Mouse (Mus musculus) heart, embryonic 15.5 days (tissue): ENCODE measurements at regions not wholly inside any gene's neighbourhood (a gene's known extent, or its start where the extent isn't known, plus 50 kb on each side); places are given as distances from the start of the nearest gene placed in this dataset.

Experiments
- ATAC-seq: fragments of 200-750 bp; cut with Nextera tagmentation; replicated peaks from 2 replicates; pipeline ENCODE4 v1.8.0; 2017; ENCODE audit warnings: low read depth, moderate TSS enrichment; ENCODE audit not compliant: insufficient number of reproducible peaks, insufficient read depth, low FRiP score
- H3K27ac ChIP-seq: fragments of 300-500 bp; sonication (generic); 2 replicates; pipeline ENCODE4 v1.5.1; 2015; ENCODE audit warnings: mild to moderate bottlenecking, inconsistent platforms
- H3K27me3 ChIP-seq: fragments of 300-500 bp; sonication (generic); 2 replicates; pipeline ENCODE4 v1.6.1; 2015; ENCODE audit warnings: inconsistent platforms
- H3K36me3 ChIP-seq: fragments of 300-500 bp; sonication (generic); 2 replicates; pipeline ENCODE4 v1.6.1; 2015; ENCODE audit warnings: mild to moderate bottlenecking, inconsistent platforms
- H3K4me1 ChIP-seq: fragments of 300-500 bp; sonication (generic); replicated peaks from 2 replicates; pipeline ENCODE4 v1.6.1; 2015; ENCODE audit warnings: inconsistent platforms
- H3K4me2 ChIP-seq: fragments of 300-500 bp; sonication (generic); 2 replicates; pipeline ENCODE4 v1.6.1; 2015; ENCODE audit warnings: inconsistent platforms, mild to moderate bottlenecking, moderate library complexity
- H3K4me3 ChIP-seq: fragments of 300-500 bp; sonication (generic); 2 replicates; pipeline ENCODE4 v1.5.1; 2015; ENCODE audit warnings: mild to moderate bottlenecking, inconsistent platforms
- H3K9ac ChIP-seq: fragments of 300-500 bp; sonication (generic); 2 replicates; pipeline ENCODE4 v1.6.1; 2015; ENCODE audit warnings: mild to moderate bottlenecking, inconsistent platforms
- H3K9me3 ChIP-seq: fragments of 300-500 bp; sonication (generic); replicated peaks from 2 replicates; pipeline ENCODE4 v1.6.1; 2016; ENCODE audit warnings: inconsistent platforms
- WGBS: fragments of 180-500 bp; shearing (Covaris S2); methylation state at CpG from one replicate; pipeline ENCODE4 v1.1.7; 2015; ENCODE audit warnings: mixed read lengths; 5-methylcytosine and 5-hydroxymethylcytosine counted together

- Histone ChIP-seq H3K27ac (no peak overlapping the region), H3K4me3 (no peak overlapping the region), H3K36me3 (no peaks in the 10 kb centered on the region), H3K4me1 (no peaks in the 10 kb centered on the region), H3K9me3 (no peaks in the 10 kb centered on the region), H3K9ac (no peak overlapping the region), H3K4me2 (no peak overlapping the region), H3K27me3 (no peaks in the 10 kb centered on the region)
- ATAC-seq: no peak
- WGBS: 42% methylated on average over 6 of the region's 6 CpGs
Measured at GRCm38 (mm10) chr5:133935006-133935405, 164.5 kb upstream of the Castor2 start.

GRCm38 (mm10) chr5:133930101-133930500, 169.4 kb upstream of the Castor2 start:
- no peak overlapping the region for H3K4me3 ChIP-seq
- no peak for ATAC-seq
- H3K9me3 ChIP-seq: no peaks in the 10 kb centered on the region
- H3K36me3 ChIP-seq: no peaks in the 10 kb centered on the region
- no peaks in the 10 kb centered on the region for H3K27me3 ChIP-seq
- H3K4me1 ChIP-seq: no peaks in the 10 kb centered on the region
- H3K9ac ChIP-seq: no peak overlapping the region
- no peak overlapping the region for H3K4me2 ChIP-seq
- no peak overlapping the region for H3K27ac ChIP-seq
- WGBS: 76% methylated on average over 5 of the region's 5 CpGs

GRCm38 (mm10) chr5:133927054-133927453, 172.5 kb upstream of the Castor2 start:
- H3K27ac ChIP-seq: no peak overlapping the region
- H3K4me1 ChIP-seq: no peaks in the 10 kb centered on the region
- no peaks in the 10 kb centered on the region for H3K36me3 ChIP-seq
- H3K4me3 ChIP-seq: no peak overlapping the region
- ATAC-seq: no peak
- WGBS: 75% methylated on average over 5 of the region's 5 CpGs
- no peaks in the 10 kb centered on the region for H3K27me3 ChIP-seq
- H3K9me3 ChIP-seq: no peaks in the 10 kb centered on the region
- H3K9ac ChIP-seq: no peak overlapping the region
- H3K4me2 ChIP-seq: no peak overlapping the region

- ATAC-seq: no peak
- 26% methylated on average over 5 of the region's 5 CpGs for WGBS
- no peak overlapping the region for H3K9ac ChIP-seq
- no peaks in the 10 kb centered on the region for H3K9me3 ChIP-seq
- no peaks in the 10 kb centered on the region for H3K36me3 ChIP-seq
- H3K4me2 ChIP-seq: no peak overlapping the region
- no peaks in the 10 kb centered on the region for H3K27me3 ChIP-seq
- no peak overlapping the region for H3K27ac ChIP-seq
- H3K4me1 ChIP-seq: no peaks in the 10 kb centered on the region
- H3K4me3 ChIP-seq: no peak overlapping the region
Measured at GRCm38 (mm10) chr5:133925184-133925900, 174.2 kb upstream of the Castor2 start.

GRCm38 (mm10) chr5:133922181-133922580, 177.3 kb upstream of the Castor2 start:
- WGBS: 60% methylated on average over 1 of the region's 1 CpGs
- Histone ChIP-seq H3K9me3 (no peaks in the 10 kb centered on the region), H3K36me3 (no peaks in the 10 kb centered on the region), H3K9ac (no peak overlapping the region), H3K4me1 (no peaks in the 10 kb centered on the region), H3K27ac (no peak overlapping the region), H3K4me3 (no peak overlapping the region), H3K4me2 (no peak overlapping the region), H3K27me3 (no peaks in the 10 kb centered on the region)
- ATAC-seq: no peak

- no peak for ATAC-seq
Measured at GRCm38 (mm10) chr5:133915734-133916550, 183.6 kb upstream of the Castor2 start.

GRCm38 (mm10) chr5:133907442-133907841, 192.1 kb upstream of the Castor2 start:
- no peaks in the 10 kb centered on the region for H3K27me3 ChIP-seq
- no peaks in the 10 kb centered on the region for H3K4me1 ChIP-seq
- no peak overlapping the region for H3K27ac ChIP-seq
- H3K36me3 ChIP-seq: no peaks in the 10 kb centered on the region
- ATAC-seq: no peak
- 61% methylated on average over 3 of the region's 3 CpGs for WGBS
- no peaks in the 10 kb centered on the region for H3K9me3 ChIP-seq
- H3K9ac ChIP-seq: no peak overlapping the region
- no peak overlapping the region for H3K4me2 ChIP-seq
- no peak overlapping the region for H3K4me3 ChIP-seq

More at GRCm38 (mm10) chr5:133915734-133916550, 183.6 kb upstream of the Castor2 start:
- Histone ChIP-seq H3K27me3 (no peaks in the 10 kb centered on the region), H3K9me3 (no peaks in the 10 kb centered on the region), H3K9ac (no peak overlapping the region), H3K4me3 (no peak overlapping the region), H3K4me1 (no peaks in the 10 kb centered on the region), H3K27ac (no peak overlapping the region), H3K4me2 (no peak overlapping the region), H3K36me3 (no peaks in the 10 kb centered on the region)

- 67% methylated on average over 4 of the region's 4 CpGs for WGBS
- Histone ChIP-seq H3K27me3 (peaks cover 5% of the 10 kb centered on the region; the same call in 1 of the 2 replicates), H3K36me3 (no peaks in the 10 kb centered on the region), H3K4me1 (no peaks in the 10 kb centered on the region; the same call in 1 of the 2 replicates), H3K27ac (no peak overlapping the region), H3K9me3 (no peaks in the 10 kb centered on the region), H3K9ac (no peak overlapping the region), H3K4me3 (no peak overlapping the region), H3K4me2 (no peak overlapping the region)
- no peak for ATAC-seq
Measured at GRCm38 (mm10) chr5:133898025-133898598, 201.4 kb upstream of the Castor2 start.

GRCm38 (mm10) chr5:133890728-133891127, 208.8 kb upstream of the Castor2 start:
- Histone ChIP-seq H3K4me1 (peaks cover under 1% of the 10 kb centered on the region; the same call in 1 of the 2 replicates), H3K4me3 (no peak overlapping the region), H3K9ac (no peak overlapping the region), H3K27ac (no peak overlapping the region), H3K27me3 (peaks cover 3% of the 10 kb centered on the region; the same call in 1 of the 2 replicates), H3K4me2 (no peak overlapping the region), H3K9me3 (no peaks in the 10 kb centered on the region), H3K36me3 (no peaks in the 10 kb centered on the region)
- WGBS: 71% methylated on average over 3 of the region's 3 CpGs
- ATAC-seq: no peak

GRCm38 (mm10) chr5:133889841-133890240, 209.7 kb upstream of the Castor2 start:
- Histone ChIP-seq H3K9ac (no peak overlapping the region), H3K4me2 (no peak overlapping the region), H3K9me3 (no peaks in the 10 kb centered on the region), H3K4me1 (peaks cover 9% of the 10 kb centered on the region), H3K27ac (no peak overlapping the region), H3K27me3 (peaks cover 3% of the 10 kb centered on the region; the same call in 1 of the 2 replicates), H3K4me3 (no peak overlapping the region), H3K36me3 (no peaks in the 10 kb centered on the region)
- ATAC-seq: no peak
- WGBS: 77% methylated on average over 8 of the region's 8 CpGs

- ATAC-seq: no peak
- 0 out of 2 replicates have a peak overlapping the region, but pooled peaks have one; percentile 1 for H3K27ac ChIP-seq
- H3K9me3 ChIP-seq: no peaks in the 10 kb centered on the region
- peaks cover 13% of the 10 kb centered on the region for H3K4me1 ChIP-seq
- no peaks in the 10 kb centered on the region for H3K36me3 ChIP-seq
- no peaks in the 10 kb centered on the region; the same call in 1 of the 2 replicates for H3K27me3 ChIP-seq
- H3K4me3 ChIP-seq: no peak overlapping the region
- H3K4me2 ChIP-seq: no peak overlapping the region; the same call in 1 of the 2 replicates
- WGBS: 81% methylated on average over 5 of the region's 5 CpGs
- H3K9ac ChIP-seq: no peak overlapping the region
Measured at GRCm38 (mm10) chr5:133885507-133885906, 214.0 kb upstream of the Castor2 start.
